Mouse (Mus musculus) lung, postnatal 10 days (tissue): Measurements from ENCODE around the gene Plcb4.
"Not testable (repeated sequence)": the region's sequence is repeated elsewhere in the genome, so short reads cannot be mapped to it uniquely, and the experiment has no call there.

Experiments used
- DNase-seq: peaks from one replicate; pipeline ENCODE4 v3.0.0; 2021

Gene Plcb4

GRCm38 (mm10) chr2:135722109-135722508 lies 63.3 kb downstream of the Plcb4 start:
- no peak for DNase-seq

- DNase-seq = no peak
Observed at GRCm38 (mm10) chr2:135723387-135723786, 64.6 kb downstream of the Plcb4 start.

GRCm38 (mm10) chr2:135724489-135724888 lies 65.7 kb downstream of the Plcb4 start:
- DNase-seq = no peak

GRCm38 (mm10) chr2:135725362-135725761 lies 66.6 kb downstream of the Plcb4 start:
- DNase-seq = peak; percentile 33

- peak; percentile 25 for DNase-seq
Observed at GRCm38 (mm10) chr2:135727088-135727487, 68.3 kb downstream of the Plcb4 start.

- DNase-seq = no peak
Observed at GRCm38 (mm10) chr2:135727925-135728324, 69.1 kb downstream of the Plcb4 start.

GRCm38 (mm10) chr2:135731591-135731990 lies 72.8 kb downstream of the Plcb4 start:
- DNase-seq = peak; percentile 73

- no peak for DNase-seq
Observed at GRCm38 (mm10) chr2:135732651-135733050, 73.8 kb downstream of the Plcb4 start.

- DNase-seq = peak; percentile 50
Observed at GRCm38 (mm10) chr2:135733926-135734510, 75.2 kb downstream of the Plcb4 start.

GRCm38 (mm10) chr2:135737506-135737905 lies 78.7 kb downstream of the Plcb4 start:
- no peak for DNase-seq

GRCm38 (mm10) chr2:135738022-135738780 lies 79.4 kb downstream of the Plcb4 start:
- not testable (repeated sequence) for DNase-seq

GRCm38 (mm10) chr2:135738950-135739349 lies 80.1 kb downstream of the Plcb4 start:
- no peak for DNase-seq

- DNase-seq = peak; percentile 49
Observed at GRCm38 (mm10) chr2:135742954-135743700, 84.3 kb downstream of the Plcb4 start.

- peak; percentile 48 for DNase-seq
Observed at GRCm38 (mm10) chr2:135744711-135745110, 85.9 kb downstream of the Plcb4 start.

GRCm38 (mm10) chr2:135745126-135745525 lies 86.3 kb downstream of the Plcb4 start:
- DNase-seq = peak; percentile 54

- DNase-seq = no peak
Observed at GRCm38 (mm10) chr2:135748441-135748840, 89.6 kb downstream of the Plcb4 start.

- DNase-seq = no peak
Observed at GRCm38 (mm10) chr2:135749606-135750005, 90.8 kb downstream of the Plcb4 start.

- no peak for DNase-seq
Observed at GRCm38 (mm10) chr2:135750748-135751147, 91.9 kb downstream of the Plcb4 start.

GRCm38 (mm10) chr2:135755792-135756191 lies 97.0 kb downstream of the Plcb4 start:
- DNase-seq = no peak

GRCm38 (mm10) chr2:135757478-135757877 lies 98.7 kb downstream of the Plcb4 start:
- no peak for DNase-seq

GRCm38 (mm10) chr2:135759499-135760095 lies 100.8 kb downstream of the Plcb4 start:
- DNase-seq = no peak

GRCm38 (mm10) chr2:135761226-135761802 lies 102.5 kb downstream of the Plcb4 start:
- DNase-seq = no peak

- no peak for DNase-seq
Observed at GRCm38 (mm10) chr2:135764706-135765105, 105.9 kb downstream of the Plcb4 start.
